Mouse (Mus musculus): ENCODE data around the gene Nlrp4a.
"Not testable (repeated sequence)": the region's sequence is repeated elsewhere in the genome, so short reads cannot be mapped to it uniquely, and the experiment has no call there.

The Nlrp4a gene

GRCm38 (mm10) chr7:26434813-26435212, at the start of gene Nlrp4a:
Gene Nlrp4a, plus strand, starts transcription at chr7:26435113.
- DNase-seq: no peak

DNA sequence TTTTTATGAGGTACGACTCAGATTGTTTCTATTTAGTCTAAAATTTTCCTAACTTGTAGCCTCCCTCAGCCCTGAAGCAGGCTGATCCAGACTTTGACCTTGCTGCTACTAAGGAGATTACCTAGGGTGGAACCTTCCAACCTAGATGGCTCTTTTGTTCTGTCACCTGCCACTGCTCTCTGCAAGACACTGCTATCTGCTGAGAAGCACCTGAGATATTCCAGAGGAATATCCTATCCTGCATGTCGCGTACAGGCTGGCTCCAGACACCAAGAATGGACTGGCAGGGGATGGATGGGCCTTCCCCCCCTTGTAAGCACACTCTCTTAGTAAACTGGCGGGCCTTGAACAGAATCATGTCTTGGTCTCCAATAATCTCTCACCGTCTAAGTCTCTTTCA, 48.2 kb upstream of the Nlrp4a start:
- DNase-seq: not testable (repeated sequence)

GRCm38 (mm10) chr7:26391137-26391536, 43.8 kb upstream of the Nlrp4a start:
- not testable (repeated sequence) for DNase-seq

GRCm38 (mm10) chr7:26391811-26392210, 43.1 kb upstream of the Nlrp4a start:
- not testable (repeated sequence) for DNase-seq

DNA sequence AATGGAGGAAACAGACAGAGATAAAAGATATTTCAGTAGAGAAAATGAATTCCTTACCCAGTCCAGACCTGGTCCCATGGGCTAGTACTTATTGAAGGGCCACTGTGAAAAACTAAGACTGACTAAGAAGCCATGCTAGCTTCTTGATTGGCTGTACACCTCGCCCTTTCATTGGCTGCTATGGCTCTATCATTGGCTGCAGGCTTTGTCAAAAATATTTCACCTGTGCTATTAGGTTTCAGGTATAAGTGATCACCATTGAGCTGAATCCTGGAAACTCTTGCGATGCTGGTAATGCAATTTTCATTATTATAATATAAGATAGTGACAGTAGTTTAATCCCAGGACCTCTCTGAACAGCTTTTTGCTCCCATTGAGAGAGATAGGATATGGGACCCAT, 31.3 kb upstream of the Nlrp4a start, which contains the start of gene Nlrp9c:
Gene Nlrp9c, minus strand, starts transcription at position 101 of the 400 bp plus-strand sequence.
- DNase-seq: not testable (repeated sequence)

GRCm38 (mm10) chr7:26476690-26477089, 41.8 kb downstream of the Nlrp4a start:
- DNase-seq: no peak

DNA sequence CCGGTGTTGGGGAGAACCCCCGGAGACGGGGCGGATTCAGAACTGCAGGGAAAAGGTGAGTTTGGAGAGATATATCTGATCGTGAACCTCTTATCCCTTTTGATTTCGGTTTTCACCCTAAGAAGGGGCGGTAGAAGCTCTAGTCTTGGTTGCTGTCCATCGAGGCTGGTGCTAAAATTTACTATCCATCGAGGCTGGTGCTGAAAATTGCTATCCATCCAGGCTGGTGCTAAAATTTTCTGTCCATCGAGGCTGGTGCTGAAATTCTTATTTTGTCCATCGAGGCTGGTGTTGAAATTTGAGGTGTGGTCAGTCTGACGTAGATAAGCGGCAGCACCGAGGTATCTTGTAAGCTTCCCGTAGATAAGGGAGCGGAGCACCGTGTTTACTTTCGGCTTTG, 54.6 kb downstream of the Nlrp4a start:
- DNase-seq: not testable (repeated sequence)

All from thymus, postnatal 14 days (tissue).